Mouse (Mus musculus) ovary, postnatal 14 days (tissue): ENCODE data around the gene Hist1h4f.
"Not testable (repeated sequence)": the region's sequence is repeated elsewhere in the genome, so short reads cannot be mapped to it uniquely, and the experiment has no call there.

Experiments
- DNase-seq: peaks from one replicate; pipeline ENCODE4 v3.0.0; 2022; ENCODE audit warnings: low spot score

Hist1h4f gene

DNA sequence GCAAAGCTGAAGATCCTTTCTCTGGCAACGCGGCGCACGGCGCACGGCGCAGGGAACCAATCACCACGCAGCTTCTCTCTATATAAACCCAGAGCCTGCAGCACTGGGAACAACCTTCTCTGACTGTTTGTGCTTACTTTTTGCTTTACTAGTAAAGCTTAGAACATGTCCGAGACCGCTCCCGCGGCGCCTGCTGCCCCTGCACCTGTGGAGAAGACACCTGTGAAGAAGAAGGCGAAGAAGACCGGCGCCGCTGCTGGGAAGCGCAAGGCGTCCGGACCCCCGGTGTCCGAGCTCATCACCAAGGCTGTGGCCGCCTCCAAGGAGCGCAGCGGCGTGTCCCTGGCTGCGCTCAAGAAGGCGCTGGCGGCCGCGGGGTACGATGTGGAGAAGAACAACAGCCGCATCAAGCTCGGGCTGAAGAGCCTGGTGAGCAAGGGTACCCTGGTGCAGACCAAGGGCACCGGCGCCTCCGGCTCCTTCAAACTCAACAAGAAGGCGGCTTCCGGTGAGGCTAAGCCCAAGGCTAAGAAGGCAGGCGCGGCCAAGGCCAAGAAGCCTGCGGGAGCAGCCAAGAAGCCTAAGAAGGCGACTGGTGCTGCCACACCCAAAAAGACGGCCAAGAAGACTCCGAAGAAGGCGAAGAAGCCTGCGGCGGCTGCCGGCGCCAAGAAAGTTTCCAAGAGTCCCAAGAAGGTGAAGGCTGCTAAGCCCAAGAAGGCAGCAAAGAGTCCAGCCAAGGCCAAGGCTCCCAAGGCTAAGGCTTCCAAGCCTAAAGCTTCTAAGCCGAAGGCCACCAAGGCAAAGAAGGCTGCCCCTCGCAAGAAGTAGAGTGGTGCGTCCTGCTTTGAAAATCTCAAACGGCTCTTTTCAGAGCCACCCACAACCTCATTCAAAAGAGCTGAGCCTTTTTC is 3.7 kb upstream of the Hist1h4f start:
- peak; percentile 66 for DNase-seq

DNA sequence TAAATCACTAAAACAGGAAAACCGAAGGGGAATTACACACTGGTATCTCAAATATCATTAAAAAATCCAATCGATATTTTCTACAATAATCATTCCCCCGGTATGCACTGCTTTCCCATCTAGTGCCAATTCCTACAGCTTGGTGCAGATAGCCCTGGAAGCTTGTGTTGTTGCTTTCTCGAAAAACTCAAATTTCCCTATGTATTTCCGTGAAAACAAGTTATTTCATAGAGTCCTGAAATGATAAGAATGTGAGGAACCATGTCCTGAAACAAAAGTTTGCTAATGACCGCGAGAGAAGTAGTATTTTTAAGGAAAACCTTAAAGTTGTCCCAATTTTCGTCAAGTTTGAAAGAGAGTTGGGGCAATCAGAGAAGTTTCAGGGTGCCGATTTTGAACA is 2.9 kb upstream of the Hist1h4f start:
- DNase-seq: no peak

DNA sequence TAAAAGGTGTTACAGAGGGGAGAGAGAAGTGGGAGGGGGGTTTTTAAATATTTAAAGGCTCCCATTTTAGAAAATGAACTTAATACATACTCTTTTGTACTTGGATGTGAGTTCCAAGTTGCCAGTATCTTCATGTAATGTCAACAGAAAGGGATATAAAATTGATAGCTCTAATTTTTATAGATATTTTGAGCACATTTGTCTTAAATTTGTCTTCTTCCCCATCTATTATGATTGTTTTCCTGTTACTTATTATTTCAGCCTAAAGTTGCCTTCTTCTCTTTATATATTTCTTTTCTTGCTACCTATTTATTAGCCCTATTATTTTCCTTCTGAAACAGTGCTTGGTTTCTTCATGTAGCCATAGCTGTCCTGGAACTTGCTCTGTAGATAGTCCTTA is 1.5 kb upstream of the Hist1h4f start, which contains the start of gene Hist1h1d:
Gene Hist1h1d (plus strand): TSS at position 301 of the 400 bp plus-strand sequence.
- DNase-seq: no peak

DNA sequence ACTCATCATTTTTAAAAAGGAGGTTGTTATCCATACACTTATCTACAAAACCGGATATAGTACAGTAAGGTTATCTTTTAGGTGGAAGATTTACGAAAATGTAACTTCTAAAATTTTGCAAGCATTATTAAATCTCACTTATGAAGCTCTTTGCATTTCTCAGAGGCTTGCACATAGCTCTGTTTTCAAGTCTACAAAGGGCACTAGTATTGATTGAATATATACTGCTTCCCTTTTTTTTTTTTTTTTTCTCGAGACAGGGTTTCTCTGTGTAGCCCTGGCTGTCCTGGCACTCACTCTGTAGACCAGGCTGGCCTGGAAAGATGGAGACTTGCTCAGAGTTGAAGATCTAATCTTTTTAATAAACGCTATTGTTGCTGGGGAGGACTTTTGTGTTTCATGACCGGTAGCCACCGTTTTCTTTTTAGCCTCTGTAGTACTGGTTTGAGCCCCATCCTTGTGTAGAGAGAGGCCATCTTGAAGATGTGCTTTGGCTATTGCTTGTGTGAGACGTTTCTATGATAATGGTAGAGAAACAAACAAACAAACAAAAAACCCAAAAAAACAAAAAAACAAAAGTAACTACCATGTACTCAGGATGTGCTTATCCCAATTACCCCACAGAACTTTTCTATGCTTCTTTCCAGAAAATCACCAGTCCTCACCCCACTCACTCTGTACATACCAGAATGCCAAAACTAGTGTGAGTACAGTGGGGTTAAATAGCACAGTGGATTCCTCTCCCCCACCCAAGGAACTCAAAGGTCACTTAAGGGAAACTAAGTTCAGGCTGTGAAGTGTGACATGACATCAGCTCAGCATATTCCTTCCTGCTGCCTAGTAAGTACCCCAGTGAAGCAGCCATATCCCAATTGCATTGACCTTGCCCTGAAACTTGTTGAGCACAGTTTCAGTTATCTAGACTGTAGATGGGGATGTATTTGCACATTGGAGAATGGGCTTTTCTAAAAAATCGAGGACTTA is 775 bp upstream of the Hist1h4f start:
- DNase-seq: no peak

DNA sequence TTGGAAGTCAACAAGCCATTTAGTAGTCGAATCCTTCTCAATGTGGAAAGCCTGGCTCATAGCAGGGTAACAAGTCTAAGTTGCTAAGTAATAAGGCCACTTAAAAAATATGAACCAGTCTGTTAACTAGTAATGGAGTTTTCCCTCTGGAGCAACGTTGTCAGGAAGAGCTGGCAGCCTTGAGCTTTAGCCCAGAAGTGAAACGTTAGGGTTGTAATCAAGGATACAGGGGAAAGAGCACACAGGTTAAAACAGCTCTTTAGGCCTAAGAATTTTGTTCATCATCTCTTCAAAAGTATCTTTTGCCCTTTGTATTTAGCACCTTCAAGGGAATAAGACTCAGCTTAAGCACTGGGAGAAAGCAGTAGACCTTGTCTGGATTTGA is 695 bp downstream of the Hist1h4f start:
- DNase-seq: no peak

DNA sequence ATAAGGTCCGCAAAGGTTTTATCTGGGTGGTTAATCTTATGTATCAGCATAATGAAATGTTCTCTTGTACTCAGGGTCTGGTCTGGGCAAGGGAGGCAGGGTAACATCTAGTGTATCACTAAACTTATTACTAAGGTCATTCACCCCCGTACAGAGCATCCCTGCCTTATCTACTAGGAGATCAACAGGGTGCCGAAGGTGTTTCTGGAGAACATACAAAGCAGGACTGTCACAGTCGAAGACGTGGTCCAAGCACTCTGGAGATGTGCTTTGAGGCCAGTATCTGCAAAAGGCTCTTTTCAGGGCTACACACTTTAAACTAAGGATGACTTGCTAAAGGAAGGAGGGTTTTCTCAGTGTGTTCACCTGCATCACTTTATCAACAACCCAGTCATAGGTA is 4.8 kb downstream of the Hist1h4f start:
- no peak for DNase-seq

DNA sequence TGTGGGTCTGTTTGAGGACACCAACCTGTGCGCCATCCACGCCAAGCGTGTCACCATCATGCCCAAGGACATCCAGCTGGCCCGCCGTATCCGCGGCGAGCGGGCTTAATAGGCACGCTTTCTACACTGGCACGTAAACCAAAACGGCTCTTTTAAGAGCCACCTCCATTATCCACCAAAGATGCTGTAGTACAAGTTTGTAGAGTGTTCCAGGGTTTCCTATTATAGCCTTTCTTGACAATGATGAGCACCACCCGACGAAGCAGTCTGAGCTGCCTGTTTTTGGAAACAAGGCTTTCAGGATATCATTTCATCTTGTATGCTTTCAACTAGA is 6.7 kb downstream of the Hist1h4f start:
- not testable (repeated sequence) for DNase-seq

DNA sequence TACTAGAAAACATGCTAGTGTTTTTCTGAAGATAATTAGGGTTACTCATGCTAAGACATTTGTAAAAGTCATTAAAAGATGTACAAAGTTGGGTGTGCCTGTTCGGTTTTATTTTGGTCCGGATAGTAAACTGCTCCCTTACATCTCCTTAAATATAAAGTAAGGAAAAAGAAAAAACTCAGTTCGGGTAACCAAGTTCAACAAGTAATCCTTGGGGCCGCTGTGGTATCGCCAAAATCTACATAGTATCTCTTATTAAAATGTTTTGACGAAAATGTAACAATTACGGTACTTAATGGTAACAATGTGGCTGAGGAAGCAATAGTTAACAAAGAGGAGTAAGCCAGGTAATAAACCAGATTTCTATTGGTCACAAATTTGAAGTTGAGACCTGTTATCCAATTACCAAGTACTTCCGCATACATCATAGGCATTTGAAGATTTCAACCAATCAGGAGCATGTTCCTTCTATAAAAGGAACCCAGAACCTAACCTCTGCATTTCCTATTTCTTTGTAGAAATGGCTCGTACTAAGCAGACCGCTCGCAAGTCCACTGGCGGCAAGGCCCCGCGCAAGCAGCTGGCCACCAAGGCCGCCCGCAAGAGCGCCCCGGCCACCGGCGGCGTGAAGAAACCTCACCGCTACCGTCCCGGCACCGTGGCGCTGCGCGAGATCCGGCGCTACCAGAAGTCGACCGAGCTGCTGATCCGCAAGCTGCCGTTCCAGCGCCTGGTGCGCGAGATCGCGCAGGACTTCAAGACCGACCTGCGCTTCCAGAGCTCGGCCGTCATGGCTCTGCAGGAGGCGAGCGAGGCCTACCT is 7.3 kb downstream of the Hist1h4f start, which contains the start of gene Hist1h3f:
Gene Hist1h3f (plus strand): TSS at position 88 of the 822 bp plus-strand sequence.
- no peak for DNase-seq

DNA sequence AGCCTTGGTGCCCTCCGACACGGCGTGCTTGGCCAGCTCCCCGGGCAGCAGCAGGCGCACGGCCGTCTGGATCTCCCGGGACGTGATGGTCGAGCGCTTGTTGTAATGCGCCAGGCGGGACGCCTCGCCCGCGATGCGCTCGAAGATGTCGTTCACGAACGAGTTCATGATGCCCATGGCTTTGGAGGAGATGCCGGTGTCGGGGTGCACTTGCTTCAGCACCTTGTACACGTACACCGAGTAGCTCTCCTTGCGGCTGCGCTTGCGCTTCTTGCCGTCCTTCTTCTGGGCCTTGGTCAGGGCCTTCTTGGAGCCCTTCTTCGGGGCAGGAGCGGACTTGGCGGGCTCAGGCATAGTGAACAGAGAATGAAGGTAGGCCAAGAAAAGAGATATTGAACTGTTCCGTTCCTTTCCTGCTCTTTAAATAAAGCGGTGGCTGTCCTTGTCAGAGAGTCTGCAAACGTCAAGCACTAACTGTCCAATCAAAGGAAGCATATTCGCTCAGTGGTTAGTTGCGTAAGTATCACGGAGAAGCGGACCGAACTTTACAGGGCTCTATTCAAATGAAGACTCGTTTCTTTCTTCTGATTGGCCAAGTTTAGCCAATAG is 8.3 kb downstream of the Hist1h4f start, which contains the start of gene Hist1h2bh:
Gene Hist1h2bh (minus strand): TSS at position 394 of the 609 bp plus-strand sequence.
- DNase-seq: not testable (repeated sequence)

DNA sequence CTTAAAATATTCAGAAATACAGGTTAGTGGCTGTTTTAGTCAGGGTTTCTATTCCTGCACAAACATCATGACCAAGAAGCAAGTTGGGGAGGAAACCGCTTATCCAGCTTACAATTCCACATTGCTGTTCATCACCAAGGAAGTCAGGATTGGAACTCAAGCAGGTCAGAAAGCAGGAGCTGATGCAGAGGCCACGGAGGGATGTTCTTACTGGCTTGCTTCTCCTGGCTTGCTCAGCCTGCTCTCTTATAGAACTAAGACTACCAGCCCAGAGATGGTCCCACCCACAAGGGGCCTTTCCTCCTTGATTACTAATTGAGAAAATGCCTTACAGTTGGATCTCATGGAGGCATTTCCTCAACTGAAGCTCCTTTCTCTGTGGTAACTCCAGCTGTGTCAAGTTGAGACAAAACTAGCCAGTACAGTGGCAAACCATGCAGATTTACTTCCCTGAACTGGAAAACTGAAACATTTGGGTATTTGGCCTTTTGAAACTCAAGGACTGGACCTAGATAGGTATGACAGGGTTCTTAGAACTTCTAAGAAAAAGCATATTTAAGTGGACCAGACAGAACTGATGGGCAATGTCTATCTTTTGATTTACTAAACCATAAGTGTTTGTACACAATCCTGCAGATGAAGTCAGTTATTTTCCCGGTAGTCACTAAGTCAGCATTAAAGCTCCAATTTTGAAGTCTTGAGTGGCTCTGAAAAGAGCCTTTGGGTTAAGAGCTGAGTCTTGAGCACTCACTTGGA is 9.0 kb downstream of the Hist1h4f start:
- not testable (repeated sequence) for DNase-seq

DNA sequence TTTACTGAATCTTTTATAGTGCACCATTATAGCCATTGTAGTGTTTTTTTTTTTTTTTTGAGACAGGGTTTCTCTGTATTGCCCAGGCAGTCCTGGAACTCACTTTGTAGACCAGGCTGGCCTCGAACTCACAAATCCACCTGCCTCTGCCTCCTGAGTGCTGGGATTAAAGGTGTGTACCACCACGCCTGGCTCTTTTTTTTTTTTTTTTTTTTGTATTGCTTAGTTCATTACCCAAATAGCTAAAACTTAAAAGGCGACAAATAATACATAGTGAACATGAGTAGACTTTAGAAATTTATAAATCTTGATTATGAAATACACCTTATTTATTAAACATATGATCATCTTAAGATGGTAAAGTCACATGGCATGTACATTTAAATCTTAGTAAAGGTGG is 10.0 kb downstream of the Hist1h4f start:
- no peak for DNase-seq

DNA sequence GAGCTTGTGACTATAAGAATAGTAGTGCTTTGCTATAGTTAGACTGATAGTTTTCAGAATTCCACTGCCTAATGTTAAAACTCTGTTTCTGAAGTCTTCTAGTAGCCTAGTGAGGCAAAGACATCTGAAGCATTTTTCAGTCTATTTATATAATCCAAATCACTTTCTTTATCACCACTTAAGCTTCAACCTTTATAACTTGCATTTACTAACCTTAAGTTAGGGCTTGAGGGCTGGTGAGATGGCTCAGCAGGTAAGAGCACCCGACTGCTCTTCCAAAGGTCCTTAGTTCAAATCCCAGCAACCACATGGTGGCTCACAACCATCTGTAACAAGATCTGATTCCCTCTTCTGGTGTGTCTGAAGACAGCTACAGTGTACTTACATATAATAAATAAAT is 11.6 kb downstream of the Hist1h4f start:
- DNase-seq: not testable (repeated sequence)

DNA sequence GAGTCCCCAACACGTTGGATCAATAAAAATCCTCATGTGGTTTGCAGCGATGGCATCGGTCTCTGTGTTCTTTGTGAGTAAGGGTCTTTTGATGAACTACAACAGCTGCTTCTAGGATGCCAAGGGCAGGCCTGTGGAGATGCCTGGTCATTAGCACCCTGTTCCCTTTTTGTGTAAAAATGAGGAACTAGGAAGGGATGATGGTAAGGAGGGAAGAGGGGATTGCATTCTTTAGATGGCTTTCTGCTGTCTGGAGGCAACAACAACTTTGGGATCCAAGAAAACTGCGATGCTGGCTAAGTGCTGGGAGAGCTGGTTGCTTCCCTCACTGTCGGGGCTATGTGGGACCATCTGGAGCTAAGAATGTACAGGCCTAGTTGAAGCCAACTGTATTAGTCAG is 13.2 kb downstream of the Hist1h4f start:
- DNase-seq: no peak

DNA sequence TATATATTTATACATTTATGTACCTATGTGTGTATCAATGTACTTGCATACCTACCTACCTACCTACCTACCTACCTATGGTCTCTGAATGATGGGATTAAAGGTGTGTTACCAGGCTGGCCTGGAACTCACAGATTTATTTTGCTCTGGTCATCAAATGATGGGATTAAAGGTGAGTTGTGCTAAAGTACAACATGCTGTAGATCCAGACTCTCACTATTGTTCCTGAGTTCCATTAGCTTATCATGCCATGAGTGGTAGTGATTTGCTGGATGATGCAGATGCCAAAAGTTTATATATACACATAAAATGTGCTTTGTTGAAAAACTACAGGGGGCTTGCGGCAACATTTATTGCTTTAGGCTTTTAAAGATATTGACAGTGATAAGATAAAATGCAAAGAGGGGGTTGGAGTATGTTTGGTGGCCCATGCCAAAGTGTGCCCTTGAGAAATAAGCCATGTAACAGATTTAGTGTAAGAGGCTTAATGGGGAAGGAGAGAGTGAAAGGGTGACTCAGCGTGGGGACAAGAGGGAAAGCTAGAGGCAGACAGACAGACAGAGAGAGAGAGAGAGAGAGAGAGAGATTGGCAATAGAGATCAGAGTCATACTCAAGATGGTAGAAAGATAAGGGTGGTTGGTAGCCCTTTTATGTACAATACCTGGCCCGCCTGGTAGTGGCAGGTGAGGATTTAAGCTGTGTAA is 14.3 kb downstream of the Hist1h4f start:
- no peak for DNase-seq

DNA sequence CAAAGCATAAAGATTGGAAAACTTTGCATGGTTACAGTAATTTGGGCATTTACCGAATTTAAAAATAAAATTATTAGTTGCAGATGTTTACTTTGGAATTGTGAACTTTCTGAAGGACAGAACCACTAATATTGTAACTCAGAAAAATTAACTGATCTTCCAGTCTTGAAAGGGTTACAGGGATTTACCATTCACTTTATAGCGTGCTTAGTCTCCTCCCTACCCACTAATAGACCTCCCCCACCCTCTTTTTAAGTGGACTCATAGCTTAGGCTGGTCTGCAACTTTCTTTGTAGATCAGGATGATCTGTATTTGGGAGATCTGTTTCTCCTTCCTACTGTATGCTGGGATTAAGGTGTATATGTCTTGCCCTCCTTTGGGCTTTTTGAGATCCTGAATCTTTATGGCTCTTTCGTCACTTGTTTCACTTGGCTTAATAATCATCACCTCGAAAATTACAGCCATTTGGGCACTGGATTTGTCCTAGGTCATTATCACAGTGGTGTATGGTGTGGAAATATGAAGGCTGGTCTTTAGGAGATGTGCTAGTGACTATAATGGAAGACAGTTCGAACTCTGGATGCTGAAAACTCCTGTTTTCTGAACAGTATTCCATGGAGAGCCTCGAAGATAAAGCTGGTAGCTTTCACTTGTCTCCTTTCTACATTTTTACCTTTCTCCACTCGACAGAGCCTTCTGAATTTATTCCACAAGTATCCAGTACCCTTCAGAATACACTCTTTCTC is 15.2 kb downstream of the Hist1h4f start:
- DNase-seq: no peak

DNA sequence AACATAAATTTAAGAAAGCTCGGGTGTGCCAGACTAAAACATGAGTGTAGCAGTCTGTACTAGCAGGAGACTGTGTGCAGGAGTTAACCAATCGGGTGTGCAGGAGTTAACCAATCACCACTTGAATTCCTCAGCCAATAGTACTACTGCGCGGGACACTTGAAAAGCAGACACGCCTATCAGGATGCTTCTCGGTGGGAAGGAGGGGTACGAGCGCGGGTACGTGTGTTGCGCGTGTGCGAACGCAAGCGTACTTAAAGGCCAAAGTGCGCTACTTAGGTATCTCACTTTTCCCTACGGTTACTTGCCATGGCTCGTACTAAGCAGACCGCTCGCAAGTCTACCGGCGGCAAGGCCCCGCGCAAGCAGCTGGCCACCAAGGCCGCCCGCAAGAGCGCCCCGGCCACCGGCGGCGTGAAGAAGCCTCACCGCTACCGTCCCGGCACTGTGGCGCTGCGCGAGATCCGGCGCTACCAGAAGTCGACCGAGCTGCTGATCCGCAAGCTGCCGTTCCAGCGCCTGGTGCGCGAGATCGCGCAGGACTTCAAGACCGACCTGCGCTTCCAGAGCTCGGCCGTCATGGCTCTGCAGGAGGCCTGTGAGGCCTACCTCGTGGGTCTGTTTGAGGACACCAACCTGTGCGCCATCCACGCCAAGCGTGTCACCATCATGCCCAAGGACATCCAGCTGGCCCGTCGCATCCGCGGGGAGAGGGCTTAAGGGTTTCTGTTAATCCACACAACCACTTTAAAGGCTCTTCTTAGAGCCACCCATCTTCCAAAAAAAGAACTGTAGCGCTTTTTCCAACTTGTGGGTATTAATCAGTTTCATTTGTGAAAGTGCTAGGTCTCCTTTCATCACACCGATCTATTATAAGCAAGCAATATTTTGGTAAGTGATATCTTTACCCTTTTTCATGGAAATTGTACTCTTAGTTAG is 16.0 kb downstream of the Hist1h4f start, which contains the start of gene Hist1h3g:
Gene Hist1h3g (plus strand): TSS at position 286 of the 939 bp plus-strand sequence.
- peak; percentile 78 for DNase-seq

DNA sequence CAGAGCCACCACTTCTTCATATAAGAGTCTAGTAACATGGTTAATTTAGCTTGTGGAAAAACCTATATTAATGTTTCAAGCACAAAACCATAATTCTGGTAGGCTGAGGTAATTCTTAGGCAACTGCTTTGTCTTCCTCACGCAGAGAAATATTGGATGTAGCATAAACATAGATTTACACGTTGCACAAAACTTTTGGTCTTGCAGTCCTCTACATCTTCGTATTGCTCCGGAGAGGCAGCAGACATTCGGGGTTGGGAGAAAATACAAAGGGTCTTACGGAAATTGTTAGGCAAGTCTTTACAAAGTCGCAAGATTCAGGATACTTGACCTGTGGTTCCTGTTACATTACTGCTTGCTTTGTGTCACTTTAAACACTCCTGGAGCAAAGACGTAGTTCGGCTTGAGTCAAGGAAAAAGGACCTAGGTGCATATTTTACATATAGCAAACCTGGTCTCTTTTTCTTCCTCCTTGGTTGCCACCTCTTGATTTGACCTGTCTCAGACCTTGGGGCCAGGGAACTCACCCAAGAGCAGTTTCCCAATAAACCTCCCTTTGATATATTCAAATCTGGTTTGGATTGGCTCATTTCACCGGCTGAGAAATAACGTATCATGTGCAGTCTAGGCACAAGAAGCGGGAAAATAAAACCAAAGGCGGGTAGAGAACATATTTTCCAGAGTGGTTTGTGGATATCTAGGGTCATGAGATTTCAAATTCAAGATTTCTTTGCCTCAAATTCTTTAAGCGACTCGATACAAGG is 16.9 kb downstream of the Hist1h4f start:
- no peak for DNase-seq
